Mouse (Mus musculus): ENCODE measurements around the gene Rfc4.

- no peak for TF ChIP-seq CTCF (IDR thresholded peaks at IDR 0.05; ENCODE audit: extremely low read depth, insufficient read length, insufficient replicate concordance, low read depth, low read length)
- no peak for TF ChIP-seq POLR2A (IDR thresholded peaks at IDR 0.05; ENCODE audit: low read depth, low read length)
These were observed 5.1 kb downstream of the Rfc4 start for GRCm38 (mm10) chr16:23122446-23122845.

Measured in small intestine, adult 2 months (tissue).